Mouse (Mus musculus): ENCODE data around the gene Gm8439.

Gene Gm8439

GRCm38 (mm10) chr4:120611005-120611404 is 22.5 kb downstream of the Gm8439 start:
- in situ Hi-C loops (cut with MboI; ENCODE audit: low sequenced_read_pairs): no loop called here

DNA sequence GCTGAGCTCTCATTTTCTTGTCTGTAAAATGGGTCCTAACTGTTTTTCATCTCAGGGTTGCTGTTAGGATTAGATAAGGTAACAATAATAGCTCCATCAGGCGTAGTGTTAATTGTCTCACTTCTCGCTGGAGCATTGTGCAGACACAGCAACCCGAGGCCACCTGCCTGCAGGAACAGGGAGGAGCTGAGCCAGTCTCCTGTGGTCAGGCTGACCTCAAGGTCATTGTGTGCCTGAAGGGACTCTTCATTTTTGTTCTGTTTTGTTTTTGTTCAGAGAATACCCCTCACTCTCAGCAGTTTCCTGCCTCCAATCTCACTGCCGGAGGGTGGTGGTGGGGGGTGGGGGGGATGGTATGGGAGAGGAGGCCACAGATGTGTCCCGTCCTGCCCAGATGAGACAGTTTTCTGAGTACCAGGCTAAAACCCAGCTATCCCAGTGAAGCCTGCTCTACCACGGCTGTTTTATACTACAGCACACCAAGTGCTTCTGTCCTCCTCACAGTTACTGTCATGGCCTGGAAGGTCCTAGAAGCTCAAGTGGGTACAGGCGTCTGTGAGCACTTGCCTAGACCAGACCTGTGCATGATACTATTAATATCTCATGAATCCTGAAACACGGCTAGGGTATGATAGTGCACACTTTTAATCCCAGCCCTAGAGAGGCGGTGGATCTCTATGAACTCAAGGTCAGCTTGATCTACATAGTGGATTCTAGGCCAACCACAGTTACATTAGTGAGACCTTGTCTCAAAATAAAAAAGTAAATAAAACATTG is 23.9 kb downstream of the Gm8439 start:
- in situ Hi-C loops (cut with MboI; ENCODE audit: low sequenced_read_pairs): no loop called here

DNA sequence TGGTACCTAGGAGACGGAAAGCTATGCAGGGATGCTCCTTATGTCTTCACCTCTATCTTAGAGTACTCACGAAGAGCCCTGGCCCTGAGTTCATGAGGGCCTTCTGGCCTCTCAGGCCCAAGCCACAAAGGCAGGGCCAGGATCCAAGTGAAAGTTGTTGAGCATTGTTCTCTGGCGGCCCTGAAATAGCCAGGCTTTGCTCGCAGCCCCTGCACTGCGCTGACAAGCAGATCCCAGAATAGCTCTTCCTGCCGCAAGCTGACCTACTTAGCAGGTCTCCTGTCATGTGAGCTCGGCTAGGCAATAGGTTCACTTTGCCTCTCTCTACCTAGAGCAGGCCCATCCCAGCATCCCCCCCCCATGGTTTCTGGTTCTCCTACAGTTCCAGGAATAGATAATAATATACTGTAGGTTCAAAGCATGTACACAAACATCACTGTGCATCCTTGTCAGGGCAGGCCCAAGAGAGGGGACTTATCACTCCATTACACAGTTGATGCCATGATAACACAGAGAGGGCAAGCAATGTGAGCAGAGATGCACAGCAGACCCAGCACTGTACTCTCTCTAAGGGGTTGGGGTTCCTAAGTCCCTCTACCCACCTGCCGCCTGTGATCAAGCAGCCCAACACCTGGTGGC is 25.3 kb downstream of the Gm8439 start:
- in situ Hi-C loops (cut with MboI; ENCODE audit: low sequenced_read_pairs): no loop called here

DNA sequence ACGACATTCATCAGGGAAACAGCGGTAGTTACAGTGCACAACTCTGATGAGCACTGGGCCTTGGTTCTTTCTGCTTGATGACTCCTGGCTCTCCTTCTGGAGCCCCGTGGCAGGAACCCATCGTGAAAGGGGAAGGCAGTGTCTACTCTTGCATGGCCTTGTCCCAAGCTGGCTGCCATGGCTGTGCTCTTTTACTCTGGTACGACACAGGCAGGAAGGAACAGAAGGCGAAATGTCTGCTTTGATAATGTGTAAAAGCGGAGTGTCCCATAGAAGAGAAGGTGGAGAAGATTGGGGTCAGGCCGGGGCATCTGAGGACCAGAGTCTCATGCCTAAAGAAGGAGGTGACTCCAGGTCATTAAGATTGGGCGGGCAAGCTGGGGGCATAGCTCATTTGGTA is 26.1 kb downstream of the Gm8439 start:
- in situ Hi-C loops (cut with MboI; ENCODE audit: low sequenced_read_pairs): no loop called here

- in situ Hi-C loops (cut with MboI; ENCODE audit: low sequenced_read_pairs): no loop called here
Observed at GRCm38 (mm10) chr4:120615528-120616081, 27.1 kb downstream of the Gm8439 start.

GRCm38 (mm10) chr4:120616199-120617025 is 27.9 kb downstream of the Gm8439 start:
- in situ Hi-C loops (cut with MboI; ENCODE audit: low sequenced_read_pairs): no loop called here

GRCm38 (mm10) chr4:120627728-120628127 is 39.2 kb downstream of the Gm8439 start:
- in situ Hi-C loops (cut with MboI; ENCODE audit: low sequenced_read_pairs): no loop called here

DNA sequence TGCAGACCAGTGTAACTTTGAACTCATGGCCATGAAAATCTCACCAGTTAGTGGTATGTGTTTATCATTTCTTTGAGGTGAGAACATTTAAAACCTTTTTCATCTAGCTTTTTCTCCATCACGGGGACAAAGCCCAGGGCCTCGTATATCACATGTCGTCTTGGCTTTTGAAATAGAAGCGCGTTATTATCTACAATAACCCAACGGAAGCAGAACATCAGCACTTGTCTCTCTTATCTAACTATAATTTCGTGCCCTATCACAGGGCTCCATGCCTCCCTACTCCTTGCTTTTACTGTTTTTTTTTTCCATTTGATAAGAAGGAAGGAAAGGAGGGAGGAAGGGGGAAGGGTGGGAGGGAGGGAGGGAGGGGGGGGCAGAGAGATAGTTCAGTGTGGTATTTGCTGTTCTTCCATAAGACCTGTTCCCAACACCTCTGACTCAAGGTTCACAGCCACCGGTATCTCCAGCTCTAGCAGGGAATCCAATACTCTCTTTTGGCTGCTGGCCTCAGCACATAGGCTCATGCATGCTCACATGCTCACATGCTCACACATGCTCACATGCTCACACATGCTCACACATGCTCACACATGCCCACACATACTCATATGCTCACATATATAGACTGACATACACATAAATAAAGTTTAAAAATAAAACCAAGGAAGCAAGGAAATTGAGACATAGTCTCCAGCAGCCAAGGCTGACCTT is 41.8 kb downstream of the Gm8439 start:
- in situ Hi-C loops (cut with MboI; ENCODE audit: low sequenced_read_pairs): no loop called here

DNA sequence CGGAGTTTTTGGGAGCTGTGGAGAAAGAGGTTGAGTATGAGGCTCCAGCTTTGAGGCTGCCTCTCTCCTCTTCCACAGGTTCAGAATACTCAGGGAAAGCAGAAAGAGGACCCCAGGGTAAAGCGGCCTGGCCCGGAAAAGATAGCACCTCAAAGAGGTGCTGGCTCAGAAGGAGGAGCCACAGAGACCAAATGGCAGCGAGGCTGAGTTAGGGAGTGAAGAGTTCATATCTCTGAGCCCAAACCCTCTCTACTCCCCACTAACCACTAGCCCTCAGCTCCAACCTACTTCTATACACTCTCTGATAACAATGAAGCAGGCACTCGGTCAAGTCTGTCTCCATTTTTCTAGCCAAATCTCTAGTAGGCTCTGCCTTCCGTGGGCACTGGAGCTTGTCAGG is 43.3 kb downstream of the Gm8439 start:
- in situ Hi-C loops (cut with MboI; ENCODE audit: low sequenced_read_pairs): no loop called here

DNA sequence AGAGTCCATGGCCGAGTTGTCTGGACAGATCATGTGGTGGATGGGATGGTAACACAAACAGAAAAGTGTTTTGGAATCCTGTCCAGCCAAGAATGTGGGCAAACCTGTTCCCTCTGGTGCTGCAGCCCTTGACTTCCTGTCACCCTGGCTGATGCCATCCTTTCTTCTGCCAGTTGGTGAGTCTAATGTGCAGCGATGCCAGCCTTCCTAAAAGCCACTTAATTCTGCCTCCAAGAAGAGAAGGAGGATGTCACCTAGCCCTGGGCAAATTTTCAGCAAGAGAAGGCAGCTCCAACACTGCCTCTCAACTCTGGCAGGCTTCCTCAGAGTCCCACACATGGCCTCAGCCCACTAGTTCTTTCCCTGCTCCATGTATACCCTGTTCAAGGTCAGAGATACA is 46.8 kb downstream of the Gm8439 start:
- in situ Hi-C loops (cut with MboI; ENCODE audit: low sequenced_read_pairs): no loop called here

DNA sequence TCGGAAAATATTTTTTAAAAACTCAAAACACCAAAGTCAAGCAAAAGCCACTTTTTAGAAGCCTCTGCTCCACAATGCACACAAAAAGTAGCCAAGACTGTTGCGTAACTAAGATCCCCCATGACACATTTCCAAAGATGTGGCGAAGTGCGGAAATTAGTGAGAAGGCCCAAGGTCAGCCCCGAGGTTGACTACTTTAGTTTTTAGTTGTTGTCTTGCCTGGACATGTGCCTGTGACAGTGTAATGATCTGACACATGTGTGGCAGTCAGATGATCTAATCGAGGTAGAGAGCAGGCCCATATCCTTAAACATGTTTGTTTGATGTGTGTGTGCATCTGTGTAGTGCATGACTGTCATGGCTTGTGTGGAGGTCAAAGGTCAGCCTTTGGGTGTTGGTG is 53.4 kb downstream of the Gm8439 start:
- in situ Hi-C loops (cut with MboI; ENCODE audit: low sequenced_read_pairs): no loop called here

- in situ Hi-C loops (cut with MboI; ENCODE audit: low sequenced_read_pairs): no loop called here
Observed at GRCm38 (mm10) chr4:120643899-120644298, 55.4 kb downstream of the Gm8439 start.

GRCm38 (mm10) chr4:120649369-120650207 is 61.0 kb downstream of the Gm8439 start:
- in situ Hi-C loops (cut with MboI; ENCODE audit: low sequenced_read_pairs): no loop called here

- in situ Hi-C loops (cut with MboI; ENCODE audit: low sequenced_read_pairs): no loop called here
Observed at GRCm38 (mm10) chr4:120650208-120650592, 61.7 kb downstream of the Gm8439 start.

DNA sequence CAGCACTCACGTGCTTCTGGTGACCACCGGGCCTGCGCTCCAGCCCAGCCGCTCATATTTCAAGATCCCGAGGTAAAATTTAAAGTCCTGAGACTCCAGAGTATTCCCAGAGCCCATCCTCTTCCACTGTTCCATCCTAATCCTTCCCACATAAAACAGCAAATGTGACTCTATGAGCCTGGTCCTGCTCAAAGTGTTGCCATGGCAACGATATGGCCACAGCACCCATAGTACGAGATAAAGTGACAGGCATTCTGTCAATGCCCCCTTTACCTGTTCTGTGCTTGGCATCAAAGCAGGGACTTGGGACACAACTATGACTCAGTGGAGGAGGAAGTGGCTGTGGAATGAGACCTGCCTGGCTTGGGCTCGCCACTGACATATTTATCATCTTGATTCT is 67.4 kb downstream of the Gm8439 start:
- in situ Hi-C loops (cut with MboI; ENCODE audit: low sequenced_read_pairs): no loop called here
